Mouse (Mus musculus) midbrain, embryonic 16.5 days (tissue): ENCODE data around the gene Oxsm. TPM values are rescaled to one million over a fixed set of nuclear protein-coding genes. Genes with fewer than 3 reads are reported as not detected.

ENCODE experiments used
- polyA plus RNA-seq: library from polyadenylated mRNA; unstranded; fragments of >200 nt; fragmentation: Nextera tagmentation; extraction: Ambion mirVana; gene quantifications from 2 replicates; pipeline ENCODE4 v1.2.1, GENCODE M21; 2015

Oxsm gene
- polyA plus RNA-seq, 1 experiment from 2014 or later, result 2.5 TPM

Other genes with a start within 250 kb of the Oxsm start
- gene Ngly1, start 528 bp downstream of the Oxsm start, polyA plus RNA-seq, result 24.6 and 26.1 TPM in 2 replicates
- 88.8 and 106 TPM in 2 replicates for gene Top2b, start 115.4 kb upstream of the Oxsm start, polyA plus RNA-seq